Mouse (Mus musculus) small intestine, adult 2 months (tissue): ENCODE data around the gene Col4a2. TPM values are rescaled to one million over a fixed set of nuclear protein-coding genes. Genes with fewer than 3 reads are reported as not detected.

ENCODE experiments used
- H3K27ac ChIP-seq: fragments of 200-500 bp; 2 replicates; pipeline ENCODE4 v1.5.1; 2012; ENCODE audit warnings: low read depth, low read length, control low read depth, inconsistent platforms; ENCODE audit not compliant: insufficient read depth
- H3K27me3 ChIP-seq: fragments of 200-500 bp; 2 replicates; pipeline ENCODE4 v1.6.1; 2012; ENCODE audit warnings: mild to moderate bottlenecking, moderate library complexity, low read length, inconsistent platforms; ENCODE audit not compliant: control insufficient read depth, insufficient read depth
- H3K36me3 ChIP-seq: fragments of 200-500 bp; 2 replicates; pipeline ENCODE4 v1.6.1; 2012; ENCODE audit warnings: mild to moderate bottlenecking, low read length, control low read depth, inconsistent platforms; ENCODE audit not compliant: control insufficient read depth, insufficient read depth
- H3K4me1 ChIP-seq: fragments of 200-500 bp; 2 replicates; pipeline ENCODE4 v1.6.1; 2012; ENCODE audit warnings: low read length, inconsistent platforms, mixed read lengths; ENCODE audit not compliant: control insufficient read depth, insufficient read depth, insufficient read length
- H3K4me3 ChIP-seq: fragments of 200-500 bp; 2 replicates; pipeline ENCODE4 v1.5.1; 2012; ENCODE audit warnings: low read depth, mild to moderate bottlenecking, control low read depth, inconsistent platforms, low read length, moderate library complexity
- CTCF ChIP-seq: fragments of 200-500 bp; IDR thresholded peaks from 2 replicates; pipeline ENCODE4 v1.5.1; 2012; ENCODE audit warnings: low read depth, mild to moderate bottlenecking, control low read depth, inconsistent platforms, low read length, moderate library complexity, mixed read lengths; ENCODE audit not compliant: insufficient replicate concordance, insufficient read length; ENCODE audit errors: extremely low read depth
- POLR2A ChIP-seq: fragments of 200-500 bp; IDR thresholded peaks from 2 replicates; pipeline ENCODE4 v1.6.1; 2012; ENCODE audit warnings: low read depth, mild to moderate bottlenecking, control low read depth, inconsistent platforms, low read length, moderate library complexity
- WGBS: fragments of 180-500 bp; shearing (Covaris S2); methylation state at CpG from one replicate; pipeline ENCODE4 v1.1.7; 2018; 5-methylcytosine and 5-hydroxymethylcytosine counted together
- polyA plus RNA-seq: library from polyadenylated mRNA; depleted of rRNA; stranded (reverse); fragments of >200 nt; gene quantifications from 2 replicates; pipeline ENCODE4 v1.2.3, GENCODE M21; 2012

Col4a2 gene
- polyA plus RNA-seq, 1 experiment: 35.6 TPM

DNA sequence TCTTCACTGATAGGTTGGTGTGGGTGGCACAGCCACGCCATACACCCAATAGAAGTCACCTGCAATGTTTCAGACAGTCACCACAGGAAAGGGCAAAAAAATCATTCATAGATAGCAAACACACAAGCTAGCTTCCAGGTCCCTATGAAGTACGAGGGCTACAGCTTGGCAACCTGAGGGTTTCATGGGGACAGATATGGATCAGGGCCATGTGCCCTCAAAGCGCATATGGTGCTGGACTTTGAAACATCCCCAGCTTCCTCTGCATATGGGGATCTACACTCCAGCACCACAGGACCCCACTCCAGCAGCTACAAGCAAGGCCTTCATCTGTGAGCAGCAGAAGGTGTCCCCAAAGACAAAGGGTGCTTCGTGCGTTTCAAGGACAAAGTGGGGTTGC is 47.2 kb downstream of the Col4a2 start:
- TF ChIP-seq CTCF (no peak), POLR2A (no peak)
- Histone ChIP-seq H3K36me3 (no peaks in the 10 kb centered on the region), H3K4me3 (no peak overlapping the region), H3K4me1 (no peaks in the 10 kb centered on the region), H3K27ac (no peak overlapping the region), H3K27me3 (no peaks in the 10 kb centered on the region)
- 79% methylated on average over 5 of the region's 5 CpGs for WGBS

DNA sequence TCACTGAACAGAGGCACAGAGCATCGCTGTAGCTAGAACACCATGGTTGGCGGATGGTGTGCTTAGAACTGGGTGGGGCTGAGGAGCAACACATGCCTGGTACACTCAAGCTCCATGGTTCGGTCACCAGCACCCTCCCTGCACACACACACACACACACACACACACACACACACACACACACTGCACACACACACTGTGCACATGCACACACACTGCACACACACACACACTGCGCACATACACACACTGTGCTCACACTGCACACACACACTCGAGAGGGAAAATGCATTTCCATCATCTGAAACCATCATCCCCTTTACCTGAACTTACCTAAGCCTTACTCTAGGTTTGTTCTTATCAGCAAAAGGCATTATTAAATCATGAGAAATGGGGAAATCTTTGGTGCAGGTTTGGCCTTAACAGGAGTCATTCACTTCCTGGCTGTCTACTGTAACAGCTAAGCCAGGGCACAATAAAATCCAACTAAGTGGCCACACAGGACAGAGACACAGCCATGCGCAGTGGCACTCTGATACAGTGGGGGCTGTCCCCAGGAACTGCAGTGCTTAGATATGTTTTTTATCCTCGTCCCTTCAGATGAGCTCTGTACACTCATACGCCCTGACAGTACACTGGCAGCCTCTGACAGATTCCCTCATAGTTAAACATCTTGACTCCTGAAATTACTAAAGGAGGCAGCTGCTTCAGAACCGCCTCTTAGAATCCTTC is 49.1 kb downstream of the Col4a2 start:
- no peak overlapping the region for H3K4me3 ChIP-seq
- H3K27me3 ChIP-seq: no peaks in the 10 kb centered on the region
- H3K4me1 ChIP-seq: no peaks in the 10 kb centered on the region
- 60% methylated on average over 9 of the region's 9 CpGs for WGBS
- TF ChIP-seq POLR2A: no peak
- no peak for TF ChIP-seq CTCF
- H3K36me3 ChIP-seq: no peaks in the 10 kb centered on the region
- no peak overlapping the region for H3K27ac ChIP-seq

DNA sequence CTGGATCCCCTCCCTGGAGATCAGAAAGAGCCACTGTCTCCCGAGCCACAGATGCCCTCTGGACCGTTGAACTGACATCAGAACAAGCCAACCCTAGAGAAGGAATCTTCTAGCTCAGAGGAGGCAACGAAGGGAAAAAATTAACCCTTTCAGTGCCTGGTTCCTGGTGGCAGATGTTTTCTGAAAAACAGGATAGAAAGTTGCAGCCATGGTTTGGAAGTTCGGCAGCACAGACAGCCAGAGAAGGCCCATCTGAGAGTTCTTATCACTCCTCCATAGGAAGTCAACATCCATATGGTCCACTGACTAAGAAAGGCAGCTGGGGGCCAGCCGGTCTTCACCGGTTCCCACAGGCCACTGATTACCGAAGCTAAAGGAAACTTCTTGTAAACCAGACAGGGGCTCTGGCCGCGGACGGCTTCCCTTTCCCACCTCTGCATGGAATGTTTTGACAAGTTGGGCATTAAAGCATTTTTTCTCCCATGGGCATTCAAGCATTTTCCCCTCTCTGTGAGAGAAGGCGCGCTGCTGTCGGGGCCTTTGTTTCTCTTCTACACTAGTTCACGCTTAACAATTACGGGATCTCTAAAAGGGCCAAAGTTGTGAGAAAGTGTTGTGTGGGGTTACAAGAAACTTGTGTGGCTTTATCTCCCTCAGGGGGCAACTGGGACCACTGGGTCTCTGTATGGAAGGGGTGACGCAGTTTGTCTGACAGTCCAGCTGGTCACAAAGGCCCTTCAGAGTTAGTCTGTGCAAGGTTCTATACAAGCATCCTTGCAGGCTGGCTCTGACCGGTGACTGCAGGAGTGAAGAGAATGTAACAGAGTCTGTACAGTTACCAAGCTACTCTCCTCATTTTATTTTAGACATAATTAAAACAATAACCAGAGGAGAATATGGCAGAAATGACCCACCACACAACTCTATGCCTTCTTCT is 49.9 kb downstream of the Col4a2 start:
- Histone ChIP-seq H3K4me1 (no peaks in the 10 kb centered on the region), H3K4me3 (no peak overlapping the region), H3K27ac (no peak overlapping the region), H3K36me3 (no peaks in the 10 kb centered on the region), H3K27me3 (no peaks in the 10 kb centered on the region)
- WGBS: 56% methylated on average over 17 of the region's 17 CpGs
- TF ChIP-seq POLR2A: no peak
- TF ChIP-seq CTCF: no peak

- H3K27ac ChIP-seq: no peak overlapping the region
- H3K27me3 ChIP-seq: no peaks in the 10 kb centered on the region
- H3K36me3 ChIP-seq: no peaks in the 10 kb centered on the region
- WGBS: 66% methylated on average over 13 of the region's 13 CpGs
- 0 out of 2 replicates have a peak, but pooled peaks cover under 1% of the 10 kb centered on the region for H3K4me1 ChIP-seq
- TF ChIP-seq POLR2A: no peak
- TF ChIP-seq CTCF: no peak
- H3K4me3 ChIP-seq: no peak overlapping the region
Measured at GRCm38 (mm10) chr8:11363340-11364126, 50.9 kb downstream of the Col4a2 start.

DNA sequence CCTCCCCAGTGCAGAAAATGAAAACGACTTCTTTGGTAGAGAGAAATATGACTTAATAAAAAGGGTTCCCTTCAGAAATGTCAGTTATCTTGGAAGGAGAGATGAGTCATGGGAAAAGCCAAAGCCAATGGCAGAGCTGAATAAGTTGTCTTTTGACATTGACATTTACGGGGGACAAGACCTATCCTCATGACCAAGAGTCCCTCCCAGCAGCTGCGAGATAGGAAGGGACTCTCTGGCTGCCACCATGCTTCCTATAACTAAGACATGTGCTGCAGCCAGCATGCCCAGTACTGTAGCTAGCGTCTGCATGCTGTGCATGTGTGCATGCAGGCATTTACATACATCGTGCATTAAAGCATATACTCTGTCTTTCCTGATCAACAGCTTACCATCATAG is 53.6 kb downstream of the Col4a2 start:
- TF ChIP-seq POLR2A: no peak
- TF ChIP-seq CTCF: no peak
- no peak overlapping the region for H3K4me3 ChIP-seq
- no peaks in the 10 kb centered on the region for H3K27me3 ChIP-seq
- peaks cover 6% of the 10 kb centered on the region; the same call in 1 of the 2 replicates for H3K4me1 ChIP-seq
- WGBS: 73% methylated on average over 5 of the region's 5 CpGs
- H3K27ac ChIP-seq: no peak overlapping the region
- no peaks in the 10 kb centered on the region for H3K36me3 ChIP-seq

- Histone ChIP-seq H3K27me3 (no peaks in the 10 kb centered on the region), H3K36me3 (no peaks in the 10 kb centered on the region), H3K4me3 (no peak overlapping the region), H3K27ac (no peak overlapping the region), H3K4me1 (peaks cover 6% of the 10 kb centered on the region; the same call in 1 of the 2 replicates)
- TF ChIP-seq CTCF: no peak
- no peak for TF ChIP-seq POLR2A
- WGBS: 74% methylated on average over 4 of the region's 4 CpGs
Measured at GRCm38 (mm10) chr8:11366741-11367140, 54.1 kb downstream of the Col4a2 start.
